Mouse (Mus musculus): ENCODE measurements at regions not wholly inside any gene's neighbourhood (a gene's known extent, or its start where the extent isn't known, plus 50 kb on each side); places are given as distances from the start of the nearest gene placed in this dataset.

- H3K36me3 ChIP-seq (ENCODE audit: control insufficient read depth, insufficient read depth, low read length, poor library complexity, severe bottlenecking) = no peaks in the 10 kb centered on the region
- no peaks in the 10 kb centered on the region for H3K27me3 ChIP-seq (ENCODE audit: control insufficient read depth, insufficient read depth, low read length, poor library complexity, severe bottlenecking)
- DNase-seq (ENCODE audit: low read depth, low spot score) = no peak
These were observed 90.0 kb upstream of the Phactr1 start for GRCm38 (mm10) chr13:42590415-42590814.

GRCm38 (mm10) chr13:42592945-42593344 is 87.5 kb upstream of the Phactr1 start:
- DNase-seq (ENCODE audit: low read depth, low spot score) = no peak
- no peaks in the 10 kb centered on the region for H3K27me3 ChIP-seq (ENCODE audit: control insufficient read depth, insufficient read depth, low read length, poor library complexity, severe bottlenecking)
- H3K36me3 ChIP-seq (ENCODE audit: control insufficient read depth, insufficient read depth, low read length, poor library complexity, severe bottlenecking) = no peaks in the 10 kb centered on the region

- no peak for DNase-seq (ENCODE audit: low read depth, low spot score)
- Histone ChIP-seq H3K27me3 (ENCODE audit: control insufficient read depth, insufficient read depth, low read length, poor library complexity, severe bottlenecking) (no peaks in the 10 kb centered on the region), H3K36me3 (ENCODE audit: control insufficient read depth, insufficient read depth, low read length, poor library complexity, severe bottlenecking) (no peaks in the 10 kb centered on the region)
These were observed 86.8 kb upstream of the Phactr1 start for GRCm38 (mm10) chr13:42593488-42594170.

GRCm38 (mm10) chr13:42595180-42595579 is 85.2 kb upstream of the Phactr1 start:
- DNase-seq (ENCODE audit: low read depth, low spot score) = no peak
- Histone ChIP-seq H3K36me3 (ENCODE audit: control insufficient read depth, insufficient read depth, low read length, poor library complexity, severe bottlenecking) (no peaks in the 10 kb centered on the region), H3K27me3 (ENCODE audit: control insufficient read depth, insufficient read depth, low read length, poor library complexity, severe bottlenecking) (no peaks in the 10 kb centered on the region)

GRCm38 (mm10) chr13:42597781-42598180 is 82.6 kb upstream of the Phactr1 start:
- DNase-seq (ENCODE audit: low read depth, low spot score) = no peak
- H3K27me3 ChIP-seq (ENCODE audit: control insufficient read depth, insufficient read depth, low read length, poor library complexity, severe bottlenecking) = no peaks in the 10 kb centered on the region
- H3K36me3 ChIP-seq (ENCODE audit: control insufficient read depth, insufficient read depth, low read length, poor library complexity, severe bottlenecking) = no peaks in the 10 kb centered on the region

- H3K36me3 ChIP-seq (ENCODE audit: control insufficient read depth, insufficient read depth, low read length, poor library complexity, severe bottlenecking) = no peaks in the 10 kb centered on the region
- no peaks in the 10 kb centered on the region for H3K27me3 ChIP-seq (ENCODE audit: control insufficient read depth, insufficient read depth, low read length, poor library complexity, severe bottlenecking)
- no peak for DNase-seq (ENCODE audit: low read depth, low spot score)
These were observed 77.1 kb upstream of the Phactr1 start for GRCm38 (mm10) chr13:42603308-42603707.

- H3K36me3 ChIP-seq (ENCODE audit: control insufficient read depth, insufficient read depth, low read length, poor library complexity, severe bottlenecking) = no peaks in the 10 kb centered on the region
- no peaks in the 10 kb centered on the region for H3K27me3 ChIP-seq (ENCODE audit: control insufficient read depth, insufficient read depth, low read length, poor library complexity, severe bottlenecking)
- no peak for DNase-seq (ENCODE audit: low read depth, low spot score)
These were observed 72.7 kb upstream of the Phactr1 start for GRCm38 (mm10) chr13:42607735-42608134.

GRCm38 (mm10) chr13:42608963-42609362 is 71.5 kb upstream of the Phactr1 start:
- no peaks in the 10 kb centered on the region for H3K36me3 ChIP-seq (ENCODE audit: control insufficient read depth, insufficient read depth, low read length, poor library complexity, severe bottlenecking)
- DNase-seq (ENCODE audit: low read depth, low spot score) = no peak
- no peaks in the 10 kb centered on the region for H3K27me3 ChIP-seq (ENCODE audit: control insufficient read depth, insufficient read depth, low read length, poor library complexity, severe bottlenecking)

- no peaks in the 10 kb centered on the region for H3K36me3 ChIP-seq (ENCODE audit: control insufficient read depth, insufficient read depth, low read length, poor library complexity, severe bottlenecking)
- H3K27me3 ChIP-seq (ENCODE audit: control insufficient read depth, insufficient read depth, low read length, poor library complexity, severe bottlenecking) = no peaks in the 10 kb centered on the region
These were observed 67.1 kb upstream of the Phactr1 start for GRCm38 (mm10) chr13:42613326-42613725.

GRCm38 (mm10) chr13:42615826-42616225 is 64.6 kb upstream of the Phactr1 start:
- DNase-seq (ENCODE audit: low read depth, low spot score) = no peak
- H3K27me3 ChIP-seq (ENCODE audit: control insufficient read depth, insufficient read depth, low read length, poor library complexity, severe bottlenecking) = no peaks in the 10 kb centered on the region
- no peaks in the 10 kb centered on the region for H3K36me3 ChIP-seq (ENCODE audit: control insufficient read depth, insufficient read depth, low read length, poor library complexity, severe bottlenecking)

More at GRCm38 (mm10) chr13:42613326-42613725, 67.1 kb upstream of the Phactr1 start:
- DNase-seq (ENCODE audit: low read depth, low spot score) = no peak

- no peak for DNase-seq (ENCODE audit: low read depth, low spot score)
- H3K36me3 ChIP-seq (ENCODE audit: control insufficient read depth, insufficient read depth, low read length, poor library complexity, severe bottlenecking) = no peaks in the 10 kb centered on the region
- no peaks in the 10 kb centered on the region for H3K27me3 ChIP-seq (ENCODE audit: control insufficient read depth, insufficient read depth, low read length, poor library complexity, severe bottlenecking)
These were observed 63.2 kb upstream of the Phactr1 start for GRCm38 (mm10) chr13:42617225-42617624.

- Histone ChIP-seq H3K27me3 (ENCODE audit: control insufficient read depth, insufficient read depth, low read length, poor library complexity, severe bottlenecking) (no peaks in the 10 kb centered on the region), H3K36me3 (ENCODE audit: control insufficient read depth, insufficient read depth, low read length, poor library complexity, severe bottlenecking) (no peaks in the 10 kb centered on the region)
- DNase-seq (ENCODE audit: low read depth, low spot score) = no peak
These were observed 62.6 kb upstream of the Phactr1 start for GRCm38 (mm10) chr13:42617844-42618243.

GRCm38 (mm10) chr13:42619555-42620280 is 60.7 kb upstream of the Phactr1 start:
- no peaks in the 10 kb centered on the region for H3K27me3 ChIP-seq (ENCODE audit: control insufficient read depth, insufficient read depth, low read length, poor library complexity, severe bottlenecking)
- no peaks in the 10 kb centered on the region for H3K36me3 ChIP-seq (ENCODE audit: control insufficient read depth, insufficient read depth, low read length, poor library complexity, severe bottlenecking)
- DNase-seq (ENCODE audit: low read depth, low spot score) = peak; percentile 1

- H3K27me3 ChIP-seq (ENCODE audit: control insufficient read depth, insufficient read depth, low read length, poor library complexity, severe bottlenecking) = no peaks in the 10 kb centered on the region
- no peaks in the 10 kb centered on the region for H3K36me3 ChIP-seq (ENCODE audit: control insufficient read depth, insufficient read depth, low read length, poor library complexity, severe bottlenecking)
- no peak for DNase-seq (ENCODE audit: low read depth, low spot score)
These were observed 56.9 kb upstream of the Phactr1 start for GRCm38 (mm10) chr13:42623491-42623890.

All from splenic B cell, adult 2 months (primary cell).